Mouse (Mus musculus): ENCODE measurements around the gene Dlx6.

GRCm38 (mm10) chr6:6877346-6877910 lies 14.3 kb downstream of the Dlx6 start:
- TF ChIP-seq CTCF (IDR thresholded peaks at IDR 0.05; ENCODE audit: control insufficient read depth, insufficient read depth, insufficient replicate concordance, low read depth, low read length) (no peak), POLR2A (IDR thresholded peaks at IDR 0.05; ENCODE audit: control insufficient read depth, low read depth, low read length) (no peak)
